ENCODE assay signal across 34 mouse cellular contexts in the genomic region with DNA sequence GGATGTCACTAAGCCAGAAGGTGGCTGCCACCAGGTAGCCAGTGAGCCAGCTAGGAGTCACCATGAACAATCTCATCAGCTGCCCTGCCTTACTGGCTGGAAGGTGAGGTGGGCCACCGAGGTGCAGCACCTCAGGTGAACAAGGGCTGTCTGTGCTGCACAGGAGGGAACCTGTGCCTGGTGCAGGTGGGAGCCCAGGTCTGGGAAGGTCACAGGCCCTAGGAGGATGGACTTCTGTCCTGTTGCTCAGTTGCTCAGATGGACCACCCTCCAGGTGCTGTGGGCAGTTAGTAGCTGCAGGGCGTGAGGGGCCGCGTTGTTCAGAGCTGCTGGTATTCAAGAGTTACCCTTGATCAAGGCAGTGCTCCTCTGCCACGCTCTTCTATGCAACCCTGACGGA. TPM values are rescaled to one million over a fixed set of nuclear protein-coding genes. Genes with fewer than 3 reads are reported as not detected.
"Had no signal": no experiment of that assay in that cellular context is flagged by ENCODE, and none has a peak within 500 bp of the region (broad histone marks: within the 10 kb centered on the region; RNA-seq: fewer than 3 reads in every experiment).

No protein-coding gene starts in this region.

- H3K4me3 ChIP-seq: gastrocnemius, adult 2 months; heart, adult 2 months; heart, embryonic 13.5 days; heart, embryonic 15.5 days; hindbrain, embryonic 10.5 days; hindbrain, embryonic 12.5 days; intestine, embryonic 15.5 days; layer of hippocampus, adult 2 months; left cerebral cortex, adult 2 months; limb, embryonic 13.5 days; liver, embryonic 13.5 days; liver, embryonic 15.5 days had no signal

- H3K36me3 ChIP-seq: heart, embryonic 13.5 days; heart, embryonic 15.5 days; intestine, embryonic 15.5 days; limb, embryonic 13.5 days; liver, embryonic 13.5 days; liver, embryonic 15.5 days had no signal

- ATAC-seq: hindbrain, embryonic 16.5 days; intestine, embryonic 15.5 days; intestine, postnatal 0 days had no signal

- DNase-seq: gastrocnemius, adult 2 months; gastrocnemius, postnatal 10 days; gastrocnemius, postnatal 25 days; heart, adult 2 months; heart, postnatal 14 days; kidney, adult 18-20 months; kidney, adult 8-10 months; kidney, postnatal 10 days; liver, embryonic 13.5 days had no signal

- H3K4me1 ChIP-seq: heart, embryonic 13.5 days; hindbrain, embryonic 12.5 days; limb, embryonic 13.5 days had no signal

- H3K27me3 ChIP-seq: hindbrain, embryonic 12.5 days; intestine, embryonic 15.5 days had no signal

- H3K27ac ChIP-seq: gastrocnemius, adult 2 months; heart, adult 2 months; heart, embryonic 13.5 days; heart, embryonic 15.5 days; hindbrain, embryonic 10.5 days; hindbrain, embryonic 12.5 days; hindbrain, embryonic 14.5 days; intestine, embryonic 15.5 days; layer of hippocampus, adult 2 months; left cerebral cortex, adult 2 months; limb, embryonic 13.5 days; liver, embryonic 13.5 days; liver, embryonic 15.5 days had no signal

- H3K9me3 ChIP-seq: heart, embryonic 15.5 days; intestine, embryonic 15.5 days; liver, embryonic 13.5 days; liver, embryonic 15.5 days had no signal

- H3K9ac ChIP-seq: heart, embryonic 13.5 days; heart, embryonic 15.5 days; hindbrain, embryonic 12.5 days; hindbrain, embryonic 14.5 days; intestine, embryonic 15.5 days; limb, embryonic 13.5 days; liver, embryonic 13.5 days; liver, embryonic 15.5 days had no signal

- H3K4me2 ChIP-seq: heart, embryonic 11.5 days; heart, embryonic 13.5 days; heart, embryonic 15.5 days; hindbrain, embryonic 12.5 days; hindbrain, embryonic 14.5 days; intestine, embryonic 15.5 days; limb, embryonic 13.5 days; liver, embryonic 11.5 days; liver, embryonic 13.5 days; liver, embryonic 15.5 days had no signal

RNA-seq across cellular contexts. Expression of a gene that starts 13.8 kb away (rescaled TPM):
- total RNA-seq: gastrocnemius, adult 2 months; gastrocnemius, postnatal 25 days; granulocyte monocyte progenitor cell, adult 5-6 weeks had no signal
- polyA plus RNA-seq: liver, embryonic 11.5 days; liver, embryonic 15.5 days had no signal

RNA-seq across cellular contexts. Expression of a gene that starts 15.0 kb away (rescaled TPM):
- total RNA-seq: granulocyte monocyte progenitor cell, adult 5-6 weeks had no signal
- polyA plus RNA-seq: hindbrain, embryonic 10.5 days; hindbrain, embryonic 12.5 days; hindbrain, embryonic 14.5 days; intestine, embryonic 15.5 days; kidney, embryonic 14.5 days; kidney, embryonic 16.5 days; liver, embryonic 11.5 days; liver, embryonic 13.5 days had no signal

RNA-seq across cellular contexts. Expression of a gene that starts 16.1 kb away (rescaled TPM):
- total RNA-seq: granulocyte monocyte progenitor cell, adult 5-6 weeks had no signal

RNA-seq across cellular contexts. Expression of a gene that starts 33.2 kb away (rescaled TPM):
- total RNA-seq: gastrocnemius, adult 2 months; gastrocnemius, postnatal 10 days; gastrocnemius, postnatal 25 days; gastrocnemius, postnatal 4 days; granulocyte monocyte progenitor cell, adult 5-6 weeks; heart, adult 2 months; heart, postnatal 14 days; heart, postnatal 4 days; layer of hippocampus, adult 2 months; layer of hippocampus, postnatal 10 days; layer of hippocampus, postnatal 25 days; left cerebral cortex, adult 2 months; left cerebral cortex, postnatal 14 days; left cerebral cortex, postnatal 36 days had no signal
- polyA plus RNA-seq: heart, adult 2 months; heart, embryonic 15.5 days; hindbrain, embryonic 10.5 days; hindbrain, embryonic 12.5 days; hindbrain, embryonic 14.5 days; hindbrain, embryonic 16.5 days; inflammation-experienced regulatory T-cells, adult 6 months; kidney, embryonic 14.5 days; kidney, embryonic 16.5 days; limb, embryonic 11.5 days; limb, embryonic 13.5 days; liver, embryonic 11.5 days; liver, embryonic 13.5 days had no signal
